Mouse (Mus musculus): ENCODE measurements at regions not wholly inside any gene's neighbourhood (a gene's known extent, or its start where the extent isn't known, plus 50 kb on each side); places are given as distances from the start of the nearest gene placed in this dataset.

- TF ChIP-seq ZC3H11A (IDR thresholded peaks at IDR 0.05; ENCODE audit: low read depth, low read length) = no peak
- no peak for TF ChIP-seq MAZ (IDR thresholded peaks at IDR 0.05; ENCODE audit: low read depth, low read length)
- TF ChIP-seq TCF12 (IDR thresholded peaks at IDR 0.05; ENCODE audit: low read depth, low read length) = no peak
- TF ChIP-seq ZMIZ1 (IDR thresholded peaks at IDR 0.05; ENCODE audit: low read depth, low read length) = no peak
- TF ChIP-seq MXI1 (IDR thresholded peaks at IDR 0.05; ENCODE audit: low read depth, low read length) = no peak
- TF ChIP-seq E2F4 (IDR thresholded peaks at IDR 0.05; ENCODE audit: borderline replicate concordance, low read depth, low read length) = no peak
- no peak for TF ChIP-seq POLR2AphosphoS2 (IDR thresholded peaks at IDR 0.05; ENCODE audit: low read length)
- no peak for TF ChIP-seq SIN3A (IDR thresholded peaks at IDR 0.05; ENCODE audit: low read length)
- TF ChIP-seq KAT2A (conservative IDR thresholded peaks at IDR 0.05; ENCODE audit: low read depth, low read length) = no peak
- no peak for TF ChIP-seq CTCF (IDR thresholded peaks at IDR 0.05 in 2 of 3, conservative IDR thresholded peaks at IDR 0.05 in 1 of 3; ENCODE audit: control insufficient read depth in 1 of 3, insufficient read depth in 1 of 3, low read depth in 2 of 3, low read length in 3 of 3, poor library complexity in 1 of 3, severe bottlenecking in 1 of 3)
- TF ChIP-seq POLR2A (IDR thresholded peaks at IDR 0.05; ENCODE audit: control insufficient read depth in 1 of 2, insufficient read depth in 1 of 2, low read depth in 1 of 2, low read length in 2 of 2, poor library complexity in 1 of 2) = no peak
- TF ChIP-seq RCOR1 (IDR thresholded peaks at IDR 0.05; ENCODE audit: low read depth, low read length) = no peak
Measured at GRCm38 (mm10) chr3:117138720-117139119, 169.9 kb upstream of the Palmd start.

All from MEL (cell line).